Mouse (Mus musculus) embryonic facial prominence, embryonic 12.5 days (tissue): ENCODE data around the gene Sbf1. TPM values are rescaled to one million over a fixed set of nuclear protein-coding genes. Genes with fewer than 3 reads are reported as not detected.

ENCODE experiments used
- ATAC-seq: fragments of 200-750 bp; cut with Nextera tagmentation; 2 replicates; pipeline ENCODE4 v1.8.0; 2017; ENCODE audit not compliant: insufficient number of reproducible peaks, insufficient read depth, low FRiP score, low TSS enrichment
- H3K27ac ChIP-seq: fragments of 300-500 bp; sonication (generic); 2 replicates; pipeline ENCODE4 v1.5.1; 2016; ENCODE audit warnings: mild to moderate bottlenecking
- H3K27me3 ChIP-seq: fragments of 300-500 bp; sonication (generic); 2 replicates; pipeline ENCODE4 v1.6.1; 2016; ENCODE audit warnings: mild to moderate bottlenecking, moderate library complexity
- H3K36me3 ChIP-seq: fragments of 300-500 bp; sonication (generic); 2 replicates; pipeline ENCODE4 v1.6.1; 2016; ENCODE audit warnings: mild to moderate bottlenecking
- H3K4me1 ChIP-seq: fragments of 300-500 bp; sonication (generic); 2 replicates; pipeline ENCODE4 v1.6.1; 2016
- H3K4me2 ChIP-seq: fragments of 300-500 bp; sonication (generic); replicated peaks from 2 replicates; pipeline ENCODE4 v1.6.1; 2016; ENCODE audit warnings: mild to moderate bottlenecking, moderate library complexity
- H3K4me3 ChIP-seq: fragments of 300-500 bp; sonication (generic); 2 replicates; pipeline ENCODE4 v1.5.1; 2016; ENCODE audit warnings: mild to moderate bottlenecking
- H3K9ac ChIP-seq: fragments of 300-500 bp; sonication (generic); 2 replicates; pipeline ENCODE4 v1.6.1; 2016; ENCODE audit warnings: mild to moderate bottlenecking, moderate library complexity
- H3K9me3 ChIP-seq: fragments of 300-500 bp; sonication (generic); 2 replicates; pipeline ENCODE4 v1.6.1; 2016; ENCODE audit warnings: mild to moderate bottlenecking, moderate library complexity
- WGBS: fragments of 180-500 bp; shearing (Covaris S2); methylation state at CpG from one replicate; pipeline ENCODE4 v1.1.7; 2016; 5-methylcytosine and 5-hydroxymethylcytosine counted together
- polyA plus RNA-seq: library from polyadenylated mRNA; unstranded; fragments of >200 nt; fragmentation: Nextera tagmentation; extraction: Ambion mirVana; gene quantifications from 2 replicates; pipeline ENCODE4 v1.2.1, GENCODE M21; 2016

The Sbf1 gene
- polyA plus RNA-seq, 1 experiment from 2014 or later, result 60.9 TPM

DNA sequence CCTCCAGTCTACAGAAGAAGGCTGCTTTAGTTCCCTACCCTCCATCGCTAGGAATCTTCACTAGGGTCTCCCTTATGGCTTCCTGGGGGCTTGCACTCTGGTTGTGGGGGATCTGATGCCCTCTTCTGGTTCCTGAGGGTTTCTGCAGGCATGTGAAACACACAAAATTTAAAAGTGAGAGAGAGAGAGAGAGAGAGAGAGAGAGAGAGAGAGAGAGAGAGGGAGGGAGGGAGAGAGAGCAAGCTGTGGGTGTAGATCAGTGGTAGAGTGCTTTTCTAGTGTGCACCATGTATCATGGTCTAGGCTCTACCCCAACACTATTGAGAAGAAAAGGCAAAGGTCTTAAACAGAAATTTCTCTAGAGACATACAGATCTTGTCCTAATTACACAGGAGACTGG is 26.6 kb upstream of the Sbf1 start:
- Histone ChIP-seq H3K4me2 (no peak overlapping the region), H3K9me3 (no peaks in the 10 kb centered on the region), H3K27ac (no peak overlapping the region), H3K9ac (no peak overlapping the region), H3K4me1 (no peaks in the 10 kb centered on the region), H3K4me3 (no peak overlapping the region), H3K36me3 (no peaks in the 10 kb centered on the region), H3K27me3 (no peaks in the 10 kb centered on the region)
- no peak for ATAC-seq
- WGBS, result 34% methylated on average over 1 of the region's 1 CpGs

DNA sequence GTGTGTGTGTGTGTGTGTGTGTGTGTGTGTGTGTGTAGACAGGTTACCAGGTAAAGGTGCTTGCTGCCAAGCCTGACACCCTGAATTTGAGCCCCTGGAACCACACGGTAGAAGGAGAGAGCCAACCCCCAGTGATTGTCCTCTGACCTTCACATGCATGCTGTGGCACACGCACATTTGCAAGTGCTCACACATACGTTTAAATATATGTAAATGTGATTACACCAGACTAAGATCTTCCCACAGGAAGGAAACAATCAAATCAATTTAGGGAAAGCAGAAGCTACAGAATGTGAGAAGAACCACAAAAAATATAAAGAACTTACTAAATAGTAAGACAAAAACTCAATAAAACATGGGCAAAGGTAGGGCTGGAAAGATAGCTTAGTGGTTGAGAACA is 25.0 kb upstream of the Sbf1 start:
- Histone ChIP-seq H3K27ac (no peak overlapping the region), H3K36me3 (no peaks in the 10 kb centered on the region), H3K9me3 (no peaks in the 10 kb centered on the region), H3K27me3 (no peaks in the 10 kb centered on the region), H3K9ac (no peak overlapping the region), H3K4me3 (no peak overlapping the region), H3K4me2 (no peak overlapping the region), H3K4me1 (no peaks in the 10 kb centered on the region)
- 74% methylated on average over 3 of the region's 3 CpGs for WGBS
- no peak for ATAC-seq

DNA sequence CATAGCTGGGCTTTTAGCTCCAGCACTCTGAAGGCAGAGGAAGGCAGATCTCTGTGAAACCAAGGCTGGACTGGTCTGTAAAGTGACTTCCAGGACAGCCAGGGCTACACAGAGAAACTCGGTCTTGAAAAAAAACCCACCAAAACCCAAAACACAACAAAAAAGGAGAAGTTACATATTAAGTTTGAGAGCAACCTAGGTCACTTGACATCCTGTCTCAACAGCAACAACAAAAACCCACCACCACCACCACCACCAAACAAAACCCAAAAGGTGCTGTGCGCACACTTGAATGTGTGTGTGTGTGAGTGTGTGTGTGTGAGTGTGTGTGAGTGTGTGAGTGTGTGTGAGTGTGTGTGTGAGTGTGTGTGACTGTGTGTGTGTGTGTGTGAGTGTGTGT is 24.6 kb upstream of the Sbf1 start:
- no peak for ATAC-seq
- 88% methylated on average over 2 of the region's 2 CpGs for WGBS
- H3K9me3 ChIP-seq, result no peaks in the 10 kb centered on the region

DNA sequence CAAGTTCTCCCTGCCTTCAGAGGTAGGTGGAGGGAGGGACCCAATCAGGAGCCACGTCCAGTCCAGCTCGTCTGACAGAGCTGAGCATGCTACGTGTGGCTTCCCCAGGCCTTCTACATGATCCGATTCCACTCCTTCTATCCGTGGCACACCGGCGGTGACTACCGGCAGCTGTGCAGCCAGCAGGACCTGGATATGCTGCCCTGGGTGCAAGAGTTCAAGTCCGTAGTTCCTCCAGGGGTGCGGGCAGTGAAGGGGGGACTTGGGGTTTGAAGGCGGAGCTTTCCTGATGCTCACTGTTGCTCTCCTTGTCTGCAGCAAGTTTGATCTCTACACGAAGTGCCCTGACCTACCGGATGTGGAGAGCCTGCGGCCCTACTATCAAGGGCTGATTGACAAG is 21.3 kb upstream of the Sbf1 start:
- H3K27me3 ChIP-seq, result no peaks in the 10 kb centered on the region
- no peak overlapping the region for H3K27ac ChIP-seq
- H3K9me3 ChIP-seq, result no peaks in the 10 kb centered on the region
- H3K36me3 ChIP-seq, result no peaks in the 10 kb centered on the region
- WGBS, result 85% methylated on average over 14 of the region's 14 CpGs
- no peaks in the 10 kb centered on the region for H3K4me1 ChIP-seq
- ATAC-seq, result no peak
- no peak overlapping the region for H3K4me2 ChIP-seq
- H3K9ac ChIP-seq, result no peak overlapping the region
- no peak overlapping the region for H3K4me3 ChIP-seq

More for the DNA sequence above, 24.6 kb upstream of the Sbf1 start:
- Histone ChIP-seq H3K4me1 (no peaks in the 10 kb centered on the region), H3K27ac (no peak overlapping the region), H3K36me3 (no peaks in the 10 kb centered on the region), H3K4me2 (no peak overlapping the region), H3K27me3 (no peaks in the 10 kb centered on the region), H3K4me3 (no peak overlapping the region), H3K9ac (no peak overlapping the region)

DNA sequence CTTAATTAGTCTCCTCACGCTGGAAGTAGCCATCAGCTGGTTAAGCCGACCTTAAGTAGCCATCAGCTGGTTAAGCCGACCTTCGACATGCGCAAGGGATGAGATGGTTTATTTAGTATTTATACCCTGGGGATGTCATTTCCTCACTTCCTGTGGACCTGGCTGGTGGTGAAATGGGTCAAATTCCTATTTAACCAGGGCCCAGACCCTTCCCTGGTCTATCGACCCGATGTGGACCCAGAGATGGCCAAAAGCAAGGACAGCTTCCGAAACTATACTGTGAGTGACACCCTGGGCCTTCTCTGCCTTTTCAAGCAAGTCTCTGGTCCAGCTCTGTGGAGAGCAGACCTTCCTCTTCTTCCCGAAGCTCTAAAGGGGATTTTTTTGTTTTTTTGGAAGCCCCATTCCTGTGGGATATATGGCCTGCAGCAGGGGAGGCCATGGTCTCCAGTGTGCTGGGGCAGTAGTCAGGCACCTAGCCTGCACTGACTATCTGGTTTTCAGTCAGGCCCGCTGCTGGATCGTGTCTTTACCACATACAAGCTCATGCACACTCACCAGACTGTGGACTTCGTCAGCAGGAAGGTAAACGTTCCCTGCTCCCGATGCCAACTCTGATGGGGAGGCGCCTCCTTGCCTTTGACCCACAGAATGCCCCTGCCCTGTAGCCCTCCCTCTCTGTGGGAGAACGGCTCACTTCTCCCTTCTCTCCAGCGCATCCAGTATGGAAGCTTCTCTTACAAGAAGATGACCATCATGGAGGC is 19.8 kb upstream of the Sbf1 start:
- Histone ChIP-seq H3K4me1 (no peaks in the 10 kb centered on the region), H3K9ac (no peak overlapping the region), H3K27me3 (no peaks in the 10 kb centered on the region), H3K36me3 (no peaks in the 10 kb centered on the region), H3K4me2 (no peak overlapping the region), H3K9me3 (no peaks in the 10 kb centered on the region), H3K27ac (no peak overlapping the region), H3K4me3 (no peak overlapping the region)
- WGBS, result 83% methylated on average over 17 of the region's 17 CpGs
- ATAC-seq, result no peak

DNA sequence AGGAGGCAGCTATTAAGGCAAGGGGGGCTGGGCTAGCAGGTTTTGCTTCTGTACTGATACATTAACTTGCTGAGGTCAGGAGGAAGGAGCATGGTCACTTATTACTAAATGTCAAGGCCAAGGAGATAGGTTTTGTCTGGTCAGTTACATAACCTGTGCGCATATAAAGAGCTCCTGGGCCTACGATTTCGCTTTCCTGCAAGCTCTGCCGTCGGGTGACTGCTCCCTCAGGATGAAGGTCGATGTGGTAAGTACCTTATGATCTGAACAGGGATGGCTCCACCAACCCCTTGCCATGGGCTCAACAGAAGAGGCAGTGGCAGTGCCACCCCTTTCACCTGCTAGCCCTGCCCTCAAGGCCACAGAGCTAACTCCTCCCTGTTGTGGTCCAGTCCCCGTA is 19.2 kb upstream of the Sbf1 start, which contains the start of gene Miox:
TSS of gene Miox (plus strand) at position 128 of the 400 bp plus-strand sequence.
- 84% methylated on average over 7 of the region's 7 CpGs for WGBS
- ATAC-seq, result no peak

DNA sequence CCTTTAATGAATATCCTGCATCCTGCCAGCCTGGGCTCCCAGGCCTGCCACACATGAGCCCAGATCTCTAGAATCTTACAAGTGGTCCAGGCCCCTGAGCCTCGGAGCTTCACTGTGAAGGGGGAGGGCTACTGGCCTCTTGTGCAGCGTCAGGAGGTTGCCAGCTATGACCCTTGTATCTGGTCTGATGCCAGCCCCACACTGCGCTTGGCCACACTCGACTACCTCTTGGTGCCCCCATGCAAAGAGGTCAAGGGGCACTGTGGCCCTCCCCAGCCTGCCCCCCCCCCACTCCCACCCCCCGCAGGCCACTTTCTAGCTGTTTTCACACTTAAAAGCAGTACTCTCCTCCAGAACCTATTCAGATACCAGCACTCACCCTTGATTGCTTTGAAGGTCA is 11.3 kb upstream of the Sbf1 start:
- H3K4me3 ChIP-seq, result no peak overlapping the region
- no peaks in the 10 kb centered on the region for H3K9me3 ChIP-seq
- ATAC-seq, result no peak
- peaks cover 12% of the 10 kb centered on the region for H3K27me3 ChIP-seq
- no peak overlapping the region for H3K4me2 ChIP-seq
- H3K4me1 ChIP-seq, result peaks cover 8% of the 10 kb centered on the region; the same call in 1 of the 2 replicates
- WGBS, result 67% methylated on average over 5 of the region's 5 CpGs
- H3K36me3 ChIP-seq, result no peaks in the 10 kb centered on the region
- no peak overlapping the region for H3K27ac ChIP-seq
- no peak overlapping the region for H3K9ac ChIP-seq

More for the DNA sequence above, 19.2 kb upstream of the Sbf1 start, which contains the start of gene Miox:
- Histone ChIP-seq H3K4me1 (no peaks in the 10 kb centered on the region), H3K27me3 (no peaks in the 10 kb centered on the region), H3K36me3 (no peaks in the 10 kb centered on the region), H3K27ac (no peak within 1 kb of the TSS), H3K4me2 (no peak within 1 kb of the TSS), H3K4me3 (no peak within 1 kb of the TSS), H3K9me3 (no peaks in the 10 kb centered on the region), H3K9ac (no peak within 1 kb of the TSS)

DNA sequence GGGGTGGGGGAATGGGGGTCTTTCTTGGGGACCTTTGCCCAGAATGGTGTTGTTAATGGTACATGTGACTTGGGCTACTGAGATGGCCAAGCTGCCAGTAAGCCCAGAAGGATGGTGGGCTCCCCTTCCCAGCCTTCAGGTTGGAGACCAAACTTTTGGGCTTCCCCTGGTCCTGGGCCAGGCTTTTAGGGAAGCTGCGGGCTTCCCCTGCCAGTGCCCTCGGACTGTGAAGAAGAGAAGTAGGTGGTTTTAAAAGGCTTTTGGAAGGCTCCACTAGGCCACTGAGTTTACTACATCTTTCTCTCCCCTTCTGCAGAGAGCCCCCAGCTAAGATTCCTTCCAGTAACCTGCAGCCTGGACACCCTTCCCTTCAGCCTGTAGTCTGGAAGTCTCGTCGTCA is 8.5 kb upstream of the Sbf1 start:
- no peak overlapping the region for H3K4me3 ChIP-seq
- H3K27ac ChIP-seq, result no peak overlapping the region
- no peaks in the 10 kb centered on the region for H3K9me3 ChIP-seq
- 86% methylated on average over 4 of the region's 4 CpGs for WGBS
- no peak for ATAC-seq
- H3K4me1 ChIP-seq, result peaks cover 8% of the 10 kb centered on the region; the same call in 1 of the 2 replicates
- no peaks in the 10 kb centered on the region for H3K36me3 ChIP-seq
- peaks cover 12% of the 10 kb centered on the region for H3K27me3 ChIP-seq
- H3K4me2 ChIP-seq, result no peak overlapping the region
- H3K9ac ChIP-seq, result no peak overlapping the region

DNA sequence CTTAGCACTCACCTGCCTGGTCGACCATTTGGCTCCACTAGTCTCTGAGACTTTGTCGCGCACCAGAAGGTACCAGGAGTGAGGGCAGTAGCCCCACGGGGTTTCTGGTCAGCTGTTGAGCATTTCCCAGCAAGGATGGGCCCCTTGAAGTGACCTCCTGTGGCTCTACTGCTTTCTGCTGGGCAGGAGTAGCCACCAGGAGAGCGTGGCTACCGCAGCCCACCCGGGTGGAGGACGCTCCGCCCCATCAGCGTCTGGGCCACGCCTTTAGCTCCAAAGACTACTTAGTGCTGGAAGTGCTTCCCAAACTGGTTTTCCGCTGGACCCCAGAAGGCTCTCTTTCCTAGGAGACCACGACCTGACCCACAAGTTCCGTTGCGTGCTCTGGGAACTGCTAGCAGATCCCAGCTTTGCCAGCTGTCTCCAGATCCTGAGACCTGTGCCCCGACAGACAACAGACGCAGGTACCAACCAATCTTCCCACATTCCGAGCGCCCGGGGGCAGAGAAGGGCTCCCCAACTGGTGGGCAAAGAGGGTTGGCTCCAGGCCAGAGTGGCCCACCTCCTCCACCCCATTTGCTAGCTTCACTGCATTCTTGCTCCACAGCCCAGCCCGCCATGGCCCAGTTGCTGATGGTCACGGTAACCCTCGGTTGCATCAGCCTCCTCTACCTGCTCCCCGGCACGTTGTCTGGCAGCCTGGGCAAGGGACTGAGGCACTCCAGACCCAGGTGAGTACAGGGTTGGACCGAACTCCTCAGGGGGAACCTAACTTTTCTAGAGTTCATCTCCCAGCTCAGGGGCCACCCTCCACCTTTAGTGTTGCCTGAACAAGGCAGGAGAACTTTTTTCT is 7.8 kb upstream of the Sbf1 start, which contains the start of gene Adm2:
TSS of gene Adm2 (plus strand) at position 51 of the 853 bp plus-strand sequence.
- Histone ChIP-seq H3K36me3 (no peaks in the 10 kb centered on the region), H3K4me1 (peaks cover 8% of the 10 kb centered on the region; the same call in 1 of the 2 replicates), H3K4me2 (peak within 1 kb of the TSS; percentile 44), H3K27ac (no peak within 1 kb of the TSS), H3K27me3 (peaks cover 12% of the 10 kb centered on the region), H3K4me3 (peak within 1 kb of the TSS; percentile 23), H3K9ac (no peak within 1 kb of the TSS), H3K9me3 (no peaks in the 10 kb centered on the region)
- ATAC-seq, result no peak
- 8% methylated on average over 26 of the region's 26 CpGs for WGBS

DNA sequence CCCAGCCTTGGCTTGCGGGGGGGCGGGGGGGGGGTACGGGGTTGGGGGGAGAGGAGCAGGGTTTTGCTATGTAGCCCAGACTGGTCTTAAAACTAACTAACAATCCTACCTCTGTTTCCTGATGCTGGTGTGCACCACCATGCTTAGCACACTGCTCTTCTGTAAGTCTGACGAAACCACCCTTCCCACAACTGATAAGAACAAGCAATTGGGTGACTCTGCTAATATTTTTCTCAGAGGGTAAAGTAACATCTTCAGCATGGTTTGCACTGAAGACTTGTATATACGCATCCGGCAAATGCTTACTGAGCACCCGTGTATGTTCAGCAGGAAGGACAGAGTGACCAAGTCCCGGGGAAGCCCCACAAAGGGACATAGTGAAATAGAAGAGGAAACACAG is 6.2 kb upstream of the Sbf1 start:
- peaks cover 12% of the 10 kb centered on the region for H3K27me3 ChIP-seq
- 77% methylated on average over 8 of the region's 8 CpGs for WGBS
- H3K27ac ChIP-seq, result no peak overlapping the region
- H3K36me3 ChIP-seq, result no peaks in the 10 kb centered on the region
- no peak for ATAC-seq
- peaks cover 8% of the 10 kb centered on the region; the same call in 1 of the 2 replicates for H3K4me1 ChIP-seq
- no peaks in the 10 kb centered on the region for H3K9me3 ChIP-seq
- no peak overlapping the region for H3K9ac ChIP-seq
- no peak overlapping the region for H3K4me2 ChIP-seq
- no peak overlapping the region for H3K4me3 ChIP-seq

DNA sequence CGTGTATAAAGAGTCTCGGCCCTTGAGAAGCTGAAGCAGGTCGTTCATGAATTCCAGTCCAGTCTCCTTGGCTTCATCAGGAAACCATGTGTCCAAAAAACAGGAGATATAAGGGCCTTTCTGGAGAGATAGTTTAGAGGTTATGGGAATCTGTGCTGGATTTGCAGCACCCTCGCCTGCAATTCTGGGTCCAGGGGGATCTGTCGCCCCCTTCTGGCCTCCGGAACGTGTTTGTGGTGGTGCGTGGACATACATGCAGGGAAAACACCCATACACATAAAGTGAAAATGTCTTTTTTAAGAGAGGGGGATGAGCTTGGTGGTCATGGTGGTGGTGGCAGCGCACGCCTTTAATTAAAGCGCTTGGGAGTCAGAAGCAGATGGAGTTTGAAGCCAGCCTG is 1.0 kb upstream of the Sbf1 start:
- Histone ChIP-seq H3K9ac (no peak overlapping the region), H3K27me3 (no peaks in the 10 kb centered on the region), H3K4me1 (peaks cover 16% of the 10 kb centered on the region), H3K36me3 (no peaks in the 10 kb centered on the region), H3K4me3 (no peak overlapping the region), H3K27ac (no peak overlapping the region), H3K4me2 (no peak overlapping the region), H3K9me3 (no peaks in the 10 kb centered on the region)
- WGBS, result 62% methylated on average over 11 of the region's 11 CpGs
- no peak for ATAC-seq
